Mouse (Mus musculus) hematopoietic multipotent progenitor cell, adult 10-12 weeks (in vitro differentiated cells): Measurements from ENCODE around the gene Triobp. TPM values are rescaled to one million over a fixed set of nuclear protein-coding genes. Genes with fewer than 3 reads are reported as not detected.

Source experiments
- polyA plus RNA-seq: library from polyadenylated mRNA; stranded (reverse); fragments of >175 nt; gene quantifications from 2 replicates; pipeline ENCODE4 v1.2.3, GENCODE M21; 2012; ENCODE audit warnings: low replicate concordance

Gene Triobp
- polyA plus RNA-seq: 97.8 and 205 TPM in 2 replicates

DNA sequence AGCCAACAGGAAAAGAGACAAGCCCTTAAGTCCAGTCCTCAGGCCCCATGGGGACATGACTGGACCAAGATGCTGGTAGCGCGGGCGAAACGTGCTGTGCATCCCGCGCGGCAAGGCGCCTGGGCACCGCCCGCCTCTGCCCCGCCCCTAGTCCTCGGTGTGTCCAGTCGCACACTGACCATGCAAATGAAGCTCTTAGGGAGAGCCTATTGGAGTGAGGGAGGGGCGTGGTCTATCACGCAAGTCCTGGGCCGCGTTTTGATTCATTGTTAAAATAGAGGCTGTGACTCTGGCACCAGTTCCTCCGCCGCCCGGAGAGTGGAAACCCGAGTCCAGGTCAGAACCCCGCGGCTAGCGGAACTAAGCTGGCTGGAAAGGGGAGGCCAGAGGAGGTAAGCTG, at the start of gene Triobp:
TSS of gene Triobp (plus strand) at position 68 of the 400 bp plus-strand sequence.

DNA sequence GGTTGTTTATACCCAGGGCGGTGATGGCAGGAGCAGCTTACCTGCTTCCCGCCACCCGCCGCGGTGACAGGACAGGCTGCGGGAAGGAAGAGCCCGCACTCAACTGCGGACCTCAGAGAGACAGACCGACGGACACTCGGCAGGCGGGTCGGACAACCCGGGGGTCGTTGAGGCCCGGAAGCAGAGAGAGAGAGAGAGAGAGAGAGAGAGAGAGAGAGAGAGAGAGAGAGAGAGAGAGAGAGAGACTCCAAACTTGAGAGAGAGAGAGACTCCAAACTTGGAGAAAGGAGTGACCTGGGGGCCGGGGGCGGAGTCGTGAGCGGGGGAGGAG, 48.1 kb upstream of the Triobp start, which contains the start of gene Gm49510:
TSS of gene Gm49510 (plus strand) at position 259 of the 331 bp plus-strand sequence.

DNA sequence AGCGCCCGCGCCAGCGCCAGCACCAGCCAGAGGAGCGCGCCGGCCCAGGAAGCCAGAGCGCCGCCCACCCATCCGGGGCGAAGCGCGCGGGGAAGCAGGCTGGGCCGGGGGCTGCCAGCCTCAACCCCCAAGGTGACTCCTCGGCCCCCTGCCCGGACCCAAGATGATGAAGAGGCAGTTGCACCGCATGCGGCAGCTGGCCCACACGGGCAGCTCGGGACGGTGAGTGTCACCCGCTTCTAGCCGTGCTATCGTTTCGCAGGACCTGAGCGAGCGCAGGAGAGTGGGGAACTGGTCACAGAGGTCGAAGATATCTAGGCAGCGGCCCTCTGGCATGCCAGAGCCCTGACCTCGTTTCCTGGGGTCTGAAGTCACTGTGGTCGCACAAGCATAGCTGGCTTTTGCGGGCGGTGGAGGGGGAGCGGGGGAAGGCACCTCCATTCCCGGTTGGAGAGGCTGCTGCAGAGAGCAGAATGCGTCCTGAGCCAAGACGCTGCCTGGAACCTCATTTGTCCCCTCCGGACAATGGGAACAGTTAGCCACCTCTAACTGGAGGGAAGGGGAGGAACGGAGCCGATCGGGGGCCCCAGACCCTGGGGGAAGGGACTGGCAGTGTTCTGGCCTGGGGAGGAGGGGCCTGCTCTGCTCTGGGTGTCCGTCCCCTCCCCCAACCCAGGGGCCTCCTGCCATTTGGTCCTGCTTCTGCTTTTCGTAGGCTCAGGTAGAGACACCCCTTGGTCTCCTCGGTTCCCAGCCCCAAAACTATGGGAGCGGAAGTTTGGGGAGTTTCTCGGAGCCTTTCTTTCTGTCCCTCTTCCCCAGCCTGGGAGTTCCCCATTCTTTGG, 47.6 kb upstream of the Triobp start, which contains the start of gene Sh3bp1:
TSS of gene Sh3bp1 (plus strand) at position 29 of the 845 bp plus-strand sequence.

DNA sequence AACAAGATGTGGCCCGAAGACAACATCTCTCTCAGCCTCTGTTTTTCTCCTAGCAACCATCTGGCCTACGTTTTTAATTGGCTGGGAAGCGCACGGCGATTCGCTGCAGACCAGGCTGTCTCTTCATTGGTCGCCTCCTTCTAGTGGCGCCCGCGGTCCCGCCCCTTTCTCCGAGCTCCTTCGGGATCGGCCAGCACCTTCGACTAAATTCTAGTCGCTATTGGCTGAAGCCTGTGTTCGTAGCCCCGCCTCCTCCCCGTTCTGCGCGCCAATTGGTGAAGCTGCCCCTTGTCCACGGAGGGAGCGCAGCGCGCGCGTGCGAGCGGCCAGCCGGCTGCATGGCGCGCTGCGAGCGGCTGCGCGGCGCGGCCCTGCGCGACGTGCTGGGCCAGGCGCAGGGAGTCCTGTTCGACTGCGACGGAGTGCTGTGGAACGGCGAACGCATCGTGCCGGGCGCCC, 33.9 kb upstream of the Triobp start, which contains the start of gene Pdxp:
TSS of gene Pdxp (plus strand) at position 288 of the 459 bp plus-strand sequence.

DNA sequence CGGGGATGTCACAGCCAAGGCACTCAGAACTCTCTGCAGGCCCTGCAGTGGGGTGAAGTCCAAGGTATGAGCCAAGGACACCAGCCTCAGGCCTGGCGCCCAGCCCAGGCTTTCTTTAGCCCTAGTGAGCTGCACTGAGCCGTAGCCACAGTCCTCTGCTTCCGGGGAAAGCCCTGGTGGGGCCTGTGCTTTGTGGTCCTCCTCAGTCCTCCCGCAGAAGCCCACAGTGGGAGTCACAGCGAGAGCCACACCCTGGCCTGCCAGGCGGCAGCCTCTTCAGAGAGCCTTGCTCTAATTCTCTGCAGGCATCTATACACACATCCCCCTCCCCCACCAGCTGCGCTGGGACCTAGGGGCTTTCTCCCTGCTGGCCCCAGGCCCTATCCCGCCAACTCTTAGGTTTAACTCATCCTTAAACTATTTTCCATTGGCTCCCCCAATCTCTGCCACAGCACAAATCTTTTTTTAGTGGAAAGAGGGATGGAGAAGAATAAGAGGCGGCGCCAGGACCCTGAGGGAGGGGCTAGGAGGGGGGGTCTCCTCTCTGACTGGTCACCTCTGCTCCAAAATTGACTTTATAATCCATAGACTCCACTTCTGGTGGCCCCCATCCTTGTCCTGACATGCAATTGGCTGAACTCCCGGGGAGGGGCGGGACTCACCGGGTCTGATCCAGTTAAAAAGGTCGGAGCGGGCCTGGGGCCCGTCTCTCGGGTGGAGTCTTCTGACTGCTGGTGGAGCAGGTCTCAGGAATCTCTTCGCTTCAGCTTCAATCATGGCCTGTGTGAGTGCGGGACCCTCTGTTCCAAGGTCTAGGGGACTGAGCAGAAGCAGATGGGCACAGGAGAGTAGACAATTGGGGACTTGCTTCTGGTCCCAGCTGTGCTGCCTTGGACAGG, 21.3 kb upstream of the Triobp start, which contains the start of gene Lgals1:
TSS of gene Lgals1 (plus strand) at position 705 of the 899 bp plus-strand sequence.

DNA sequence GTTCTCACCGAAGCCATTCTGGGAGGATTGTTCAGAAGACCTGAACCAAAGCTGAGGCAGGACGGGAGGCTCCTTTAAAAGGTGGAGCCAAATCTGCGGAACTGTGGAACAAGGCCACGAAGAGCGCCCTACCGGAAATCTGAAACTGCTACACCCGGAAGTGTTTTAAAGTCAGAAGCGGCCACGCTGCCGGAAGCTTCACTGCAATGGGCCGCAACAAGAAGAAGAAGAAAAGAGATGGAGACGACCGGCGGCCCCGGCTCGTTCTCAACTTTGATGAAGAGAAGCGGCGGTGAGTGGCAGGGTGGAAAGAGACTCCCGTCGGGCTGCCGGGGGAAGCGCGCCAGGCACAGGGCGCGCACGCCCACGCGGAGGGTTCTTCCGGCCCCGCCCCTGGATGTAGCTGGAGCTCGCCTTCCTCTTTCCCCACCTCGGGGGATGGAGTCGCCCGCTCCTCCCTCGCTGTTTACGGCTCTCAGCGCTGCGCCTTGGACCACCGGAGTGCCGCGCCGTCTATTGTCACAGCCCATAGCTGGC, 12.7 kb upstream of the Triobp start, which contains the start of gene Nol12:
TSS of gene Nol12 (plus strand) at position 150 of the 537 bp plus-strand sequence.

DNA sequence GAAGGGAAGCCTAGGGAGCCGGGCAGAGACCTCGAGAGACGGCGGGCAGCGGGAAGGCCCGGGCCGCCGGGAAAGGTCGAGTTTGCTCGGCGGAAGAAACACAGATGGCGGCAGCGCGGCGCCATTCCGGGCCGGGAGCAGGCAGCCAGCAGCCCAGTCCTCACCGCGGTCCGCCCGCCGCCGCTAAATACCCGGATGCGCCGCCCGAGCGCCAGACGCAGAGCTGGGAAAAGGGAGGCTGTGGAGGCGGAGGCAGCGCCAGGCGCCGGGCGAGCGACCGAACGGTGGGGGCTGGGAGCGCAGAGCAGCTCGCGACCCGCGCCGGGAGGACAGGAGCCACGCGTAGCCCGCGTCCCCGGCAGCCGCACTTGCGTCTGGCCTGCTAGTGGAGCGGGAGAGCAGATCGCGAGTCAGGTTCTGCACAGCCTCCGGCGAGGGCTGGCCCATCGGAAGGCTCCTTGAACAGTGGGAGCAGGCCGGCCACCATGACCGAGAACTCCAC, 80.8 kb downstream of the Triobp start, which contains the start of gene H1f0:
TSS of gene H1f0 (plus strand) at position 214 of the 502 bp plus-strand sequence.

DNA sequence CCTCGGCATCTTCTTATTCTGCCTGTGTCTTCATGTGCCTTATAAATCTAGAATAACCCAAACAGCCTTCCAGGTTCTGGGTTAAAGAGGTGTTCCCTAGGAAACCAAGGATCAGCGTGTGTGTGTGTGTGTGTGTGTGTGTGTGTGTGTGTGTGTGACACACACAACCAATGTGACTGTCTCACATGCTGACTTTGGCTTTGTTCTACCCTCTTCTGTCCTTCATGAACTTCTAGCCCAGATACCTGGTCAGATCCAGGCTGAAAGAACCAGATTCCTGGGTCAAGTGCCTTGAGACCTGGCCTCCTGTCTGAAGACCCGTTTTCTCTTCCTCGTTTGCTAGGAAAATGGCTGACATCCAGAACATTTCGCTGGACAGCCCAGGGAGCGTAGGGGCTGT, 94.1 kb downstream of the Triobp start, which contains the start of gene Galr3:
TSS of gene Galr3 (plus strand) at position 301 of the 400 bp plus-strand sequence.

Other genes starting within 250 kb of the Triobp start
- gene Elfn2, start 229.0 kb upstream of the Triobp start, polyA plus RNA-seq: 0.01 TPM in 1 of 2 replicates, not detected in the other
- 95.0 and 108 TPM in 2 replicates for gene Mfng, start 174.2 kb upstream of the Triobp start, polyA plus RNA-seq
- 2.7 and 19.9 TPM in 2 replicates for gene Card10, start 144.7 kb upstream of the Triobp start, polyA plus RNA-seq
- 0.22 and 2.4 TPM in 2 replicates for gene Cdc42ep1, start 105.1 kb upstream of the Triobp start, polyA plus RNA-seq
- not detected in 2 replicates for gene Lgals2, start 92.2 kb upstream of the Triobp start, polyA plus RNA-seq
- gene Gga1, start 70.5 kb upstream of the Triobp start, polyA plus RNA-seq: 142 and 325 TPM in 2 replicates
- 3.0 and 4.4 TPM in 2 replicates for gene Gm49510, start 48.1 kb upstream of the Triobp start, polyA plus RNA-seq
- gene Sh3bp1, start 48.0 kb upstream of the Triobp start, polyA plus RNA-seq: 582 and 2,232 TPM in 2 replicates
- gene Pdxp, start 33.8 kb upstream of the Triobp start, polyA plus RNA-seq: 12.5 and 16.3 TPM in 2 replicates
- 53.3 and 226 TPM in 2 replicates for gene Lgals1, start 21.0 kb upstream of the Triobp start, polyA plus RNA-seq
- 13.2 and 25.0 TPM in 2 replicates for gene Nol12, start 12.8 kb upstream of the Triobp start, polyA plus RNA-seq
- gene H1f0, start 80.7 kb downstream of the Triobp start, polyA plus RNA-seq: 34.8 and 92.6 TPM in 2 replicates
- gene Galr3, start 94.2 kb downstream of the Triobp start, polyA plus RNA-seq: 0.31 and 1.8 TPM in 2 replicates
- 26.8 and 56.0 TPM in 2 replicates for gene Ankrd54, start 115.2 kb downstream of the Triobp start, polyA plus RNA-seq
- 8.5 and 20.0 TPM in 2 replicates for gene Eif3l, start 127.5 kb downstream of the Triobp start, polyA plus RNA-seq
- gene Micall1, start 161.2 kb downstream of the Triobp start, polyA plus RNA-seq: 58.3 and 190 TPM in 2 replicates
- gene Polr2f, start 193.3 kb downstream of the Triobp start, polyA plus RNA-seq: 43.4 and 99.7 TPM in 2 replicates
- gene 1700088E04Rik, start 193.5 kb downstream of the Triobp start, polyA plus RNA-seq: not detected in 2 replicates
- gene Sox10, start 217.5 kb downstream of the Triobp start, polyA plus RNA-seq: 0.09 TPM in 1 of 2 replicates, not detected in the other